8 mouse cellular contexts compared by ENCODE assay signal in genomic region chr2:21206278-21206677, GRCm38 (mm10). TPM values are rescaled to one million over a fixed set of nuclear protein-coding genes. Genes with fewer than 3 reads are reported as not detected.
DNase-seq lines count a peak whose midpoint lies in the region; ATAC-seq and TF ChIP-seq lines count a peak whose summit lies in the region.

No protein-coding gene starts in this region.

- no peak for ATAC-seq in heart, postnatal 0 days (ENCODE audit: insufficient read depth, low read depth)
- peak; percentile 1; the same call in 1 of the 2 replicates for ATAC-seq in megakaryocyte-erythroid progenitor cell, adult 5-6 weeks (replicated peaks; ENCODE audit: low FRiP score, low TSS enrichment, poor library complexity, severe bottlenecking)

- H3K36me3 ChIP-seq in heart, postnatal 0 days (replicated peaks; ENCODE audit: control insufficient read depth, insufficient read depth, low read length): no peaks in the 10 kb centered on the region
- H3K36me3 ChIP-seq in MEL (ENCODE audit: control insufficient read depth in 1 of 2, insufficient read depth in 2 of 2, low read length in 2 of 2): peaks cover 0 to 12% of the 10 kb centered on the region in 2 experiments; a peak in 2 of 4 replicates
- H3K36me3 ChIP-seq in hindbrain, embryonic 10.5 days: peaks cover under 1% of the 10 kb centered on the region

- no peak for TF ChIP-seq EP300 in heart, postnatal 0 days (IDR thresholded peaks at IDR 0.05; ENCODE audit: low read depth)
- TF ChIP-seq EP300 in MEL (IDR thresholded peaks at IDR 0.05; ENCODE audit: low read depth in 1 of 2, low read length in 2 of 2): peak; percentile 45 to 51; a peak in 3 of 4 replicates

- peak overlapping the region; percentile 62 for H3K9ac ChIP-seq in heart, postnatal 0 days (replicated peaks; ENCODE audit: low read depth, low read length)
- H3K9ac ChIP-seq in MEL (ENCODE audit: control insufficient read depth, low read depth, low read length, poor library complexity, severe bottlenecking): peak overlapping the region; percentile 80

- TF ChIP-seq POLR2A in MEL (IDR thresholded peaks at IDR 0.05; ENCODE audit: control insufficient read depth in 1 of 2, insufficient read depth in 1 of 2, low read depth in 1 of 2, low read length in 2 of 2, poor library complexity in 1 of 2): no peak

- H3K4me2 ChIP-seq in heart, postnatal 0 days (ENCODE audit: low read depth, low read length): peak overlapping the region; percentile 84

- WGBS in heart, postnatal 0 days: 45% methylated on average over 6 of the region's 6 CpGs
- WGBS in hindbrain, embryonic 10.5 days: 48% methylated on average over 6 of the region's 6 CpGs

- no peak overlapping the region for H3K27ac ChIP-seq in heart, postnatal 0 days (ENCODE audit: low read depth)
- no peak overlapping the region for H3K27ac ChIP-seq in MEL (ENCODE audit: control insufficient read depth, low read depth, low read length)
- H3K27ac ChIP-seq in hindbrain, embryonic 10.5 days: peak overlapping the region; percentile 91

- H3K27me3 ChIP-seq in heart, postnatal 0 days (ENCODE audit: control insufficient read depth, insufficient read depth, low read length): no peaks in the 10 kb centered on the region
- no peaks in the 10 kb centered on the region for H3K27me3 ChIP-seq in MEL (ENCODE audit: control insufficient read depth in 1 of 2, insufficient read depth in 2 of 2, low read length in 2 of 2)
- no peaks in the 10 kb centered on the region for H3K27me3 ChIP-seq in hindbrain, embryonic 10.5 days (ENCODE audit: insufficient read depth, poor library complexity, severe bottlenecking)

- intact Hi-C loops in heart, postnatal 36 days (cut with DNase I): no loop called here

- peak overlapping the region; percentile 76 for H3K4me3 ChIP-seq in heart, postnatal 0 days (ENCODE audit: low read depth, low read length)
- H3K4me3 ChIP-seq in MEL (ENCODE audit: control insufficient read depth in 1 of 2, insufficient read depth in 1 of 2, low read depth in 2 of 2, low read length in 2 of 2): peak overlapping the region; percentile 88 to 89
- H3K4me3 ChIP-seq in hindbrain, embryonic 10.5 days: peak overlapping the region; percentile 74

- no peaks in the 10 kb centered on the region; the same call in 1 of the 2 replicates for H3K79me2 ChIP-seq in MEL (ENCODE audit: control insufficient read depth, insufficient read depth, low read length, poor library complexity)

- peaks cover 23% of the 10 kb centered on the region for H3K4me1 ChIP-seq in heart, postnatal 0 days (ENCODE audit: control insufficient read depth, insufficient read depth)
- peaks cover 5 to 6% of the 10 kb centered on the region in 2 experiments for H3K4me1 ChIP-seq in MEL (ENCODE audit: control insufficient read depth in 1 of 2, insufficient read depth in 2 of 2, low read length in 2 of 2)
- H3K4me1 ChIP-seq in hindbrain, embryonic 10.5 days (replicated peaks): peaks cover 13% of the 10 kb centered on the region

- no peaks in the 10 kb centered on the region for H3K9me3 ChIP-seq in heart, postnatal 0 days (replicated peaks; ENCODE audit: control insufficient read depth, low read length)
- H3K9me3 ChIP-seq in MEL (replicated peaks; ENCODE audit: insufficient read depth, low read length): no peaks in the 10 kb centered on the region
- no peaks in the 10 kb centered on the region for H3K9me3 ChIP-seq in hindbrain, embryonic 10.5 days

- TF ChIP-seq RAD21 in MEL (IDR thresholded peaks at IDR 0.05; ENCODE audit: low read depth, low read length): no peak

- DNase-seq in heart, postnatal 0 days (ENCODE audit: low spot score): no peak
- no peak for DNase-seq in heart, postnatal 36 days
- no peak for DNase-seq in MEL (ENCODE audit: low read depth, low spot score)
- DNase-seq in hindbrain, embryonic 10.5 days (ENCODE audit: low spot score): no peak
- DNase-seq in cerebellum, adult 11 months: no peak
- no peak for DNase-seq in layer of hippocampus, adult 11-12 months (ENCODE audit: low spot score)
- DNase-seq in kidney, postnatal 25 days: no peak

- TF ChIP-seq CTCF in heart, postnatal 0 days (IDR thresholded peaks at IDR 0.05; ENCODE audit: low read depth): no peak
- TF ChIP-seq CTCF in MEL (IDR thresholded peaks at IDR 0.05 in 2 of 3, conservative IDR thresholded peaks at IDR 0.05 in 1 of 3; ENCODE audit: control insufficient read depth in 1 of 3, insufficient read depth in 1 of 3, low read depth in 2 of 3, low read length in 3 of 3, poor library complexity in 1 of 3, severe bottlenecking in 1 of 3): no peak

TF ChIP-seq in MEL, 35 proteins besides CTCF, POLR2A, EP300 and RAD21:
- TF ChIP-seq BHLHE40 (IDR thresholded peaks at IDR 0.05; ENCODE audit: borderline replicate concordance, low read depth, low read length) (no peak), RCOR1 (IDR thresholded peaks at IDR 0.05; ENCODE audit: low read depth, low read length) (peak; percentile 62; the same call in 1 of the 2 replicates), SIN3A (IDR thresholded peaks at IDR 0.05; ENCODE audit: low read length) (no peak), ZKSCAN1 (IDR thresholded peaks at IDR 0.05; ENCODE audit: low read depth, low read length) (no peak)
TF ChIP-seq in MEL: peak in this region for 1.

RNA-seq across cellular contexts. Expression of gene Thnsl1, which starts 0.8 kb away (rescaled TPM):
- total RNA-seq in heart, postnatal 0 days (2014; rRNA removed; ENCODE audit: low replicate concordance): 2.7 and 5.8 TPM in 2 replicates
- polyA plus RNA-seq in heart, postnatal 0 days (2015; fragmentation: Nextera tagmentation; extraction: Ambion mirVana): 5.7 and 6.1 TPM in 2 replicates
- total RNA-seq in heart, postnatal 36 days (2021): 1 to 10 TPM; 6.3 to 7.2 TPM
- total RNA-seq in MEL (2012; rRNA removed): 1.0 and 1.9 TPM in 2 replicates
- polyA plus RNA-seq in MEL (2012; ENCODE audit: insufficient read depth in 1 of 2, insufficient read length in 2 of 2, low read depth in 1 of 2, low replicate concordance in 2 of 2, missing spikeins in 1 of 2): 1 to 10 TPM in 1 of 2 experiments, not detected in 1; 2.6 TPM
- polyA plus RNA-seq in hindbrain, embryonic 10.5 days (2016; fragmentation: Nextera tagmentation; extraction: Ambion mirVana): 15.1 and 15.4 TPM in 2 replicates
- total RNA-seq in megakaryocyte-erythroid progenitor cell, adult 5-6 weeks (2014; fragmentation: Nextera tagmentation): 1.9 and 2.5 TPM in 2 replicates
- total RNA-seq in megakaryocyte-erythroid progenitor cell, adult 5-6 weeks (2017): 2.0 and 3.5 TPM in 2 replicates

RNA-seq across cellular contexts. Expression of gene Enkur, which starts 1.1 kb away (rescaled TPM):
- total RNA-seq in heart, postnatal 0 days (2014; rRNA removed; ENCODE audit: low replicate concordance): 1.1 TPM in 1 of 2 replicates, not detected in the other
- 3.8 and 4.8 TPM in 2 replicates for polyA plus RNA-seq in heart, postnatal 0 days (2015; fragmentation: Nextera tagmentation; extraction: Ambion mirVana)
- total RNA-seq in heart, postnatal 36 days (2021): 1 to 10 TPM; 1.9 to 2.2 TPM
- not detected in 2 replicates for total RNA-seq in MEL (2012; rRNA removed)
- not detected for polyA plus RNA-seq in MEL (2012; ENCODE audit: insufficient read depth in 1 of 2, insufficient read length in 2 of 2, low read depth in 1 of 2, low replicate concordance in 2 of 2, missing spikeins in 1 of 2)
- polyA plus RNA-seq in hindbrain, embryonic 10.5 days (2016; fragmentation: Nextera tagmentation; extraction: Ambion mirVana): 1.6 and 3.0 TPM in 2 replicates
- total RNA-seq in megakaryocyte-erythroid progenitor cell, adult 5-6 weeks (2014; fragmentation: Nextera tagmentation): not detected in 2 replicates
- 0.72 TPM in 1 of 2 replicates, not detected in the other for total RNA-seq in megakaryocyte-erythroid progenitor cell, adult 5-6 weeks (2017)
